Mouse (Mus musculus): ENCODE data around the gene Gm20388. TPM values are rescaled to one million over a fixed set of nuclear protein-coding genes. Genes with fewer than 3 reads are reported as not detected.

The Gm20388 gene
- polyA plus RNA-seq, 1 experiment from 2014 or later, result 1.4 TPM

DNA sequence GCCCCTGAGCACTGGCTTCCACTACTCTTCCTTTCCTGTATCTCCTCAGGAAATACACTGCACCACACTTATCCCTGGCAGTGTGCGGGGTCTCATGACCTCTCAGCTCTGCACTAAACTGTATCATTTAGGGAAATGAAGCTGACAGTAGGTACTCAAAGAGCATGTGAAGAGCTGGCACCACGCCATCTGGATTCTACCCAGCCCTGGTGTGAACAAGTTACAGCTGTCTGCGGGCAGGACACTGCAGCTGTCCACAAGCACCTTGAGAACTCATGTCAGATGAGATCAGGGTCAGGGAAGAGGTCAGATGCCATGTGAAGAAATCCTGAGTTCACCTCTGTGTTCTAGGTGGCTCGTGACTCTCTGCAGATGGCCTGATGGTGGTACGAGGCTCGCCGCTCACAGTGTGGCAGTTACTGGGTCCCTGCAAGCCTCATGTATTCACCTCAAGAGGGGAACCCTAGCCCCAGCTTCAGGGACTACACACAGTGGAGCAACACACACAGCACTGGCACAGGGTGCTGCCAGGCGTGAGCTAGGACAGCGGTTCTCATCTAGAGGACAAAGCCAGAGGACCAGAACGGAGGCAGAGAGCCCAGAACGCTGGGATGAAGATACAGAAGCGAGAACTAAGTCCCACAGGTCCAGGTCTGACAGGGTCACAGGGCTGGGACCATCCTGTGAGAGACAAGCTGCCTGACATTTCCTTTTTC, 1710.3 kb downstream of the Gm20388 start:
- WGBS (ENCODE audit: insufficient replicate concordance), result 68% methylated on average over 12 of the region's 12 CpGs
- 0 out of 2 replicates have a peak, but pooled peaks have one; percentile 18 for ATAC-seq (ENCODE audit: low read depth)
- no peaks in the 10 kb centered on the region for H3K9me3 ChIP-seq (replicated peaks; ENCODE audit: control insufficient read depth, low read length)
- H3K4me2 ChIP-seq (ENCODE audit: low read depth, low read length), result no peak overlapping the region
- no peak overlapping the region for H3K27ac ChIP-seq (ENCODE audit: low read length)
- no peaks in the 10 kb centered on the region for H3K27me3 ChIP-seq (ENCODE audit: control insufficient read depth, insufficient read depth, low read depth, low read length)
- no peaks in the 10 kb centered on the region; the same call in 1 of the 2 replicates for H3K4me1 ChIP-seq (ENCODE audit: control insufficient read depth, low read depth, low read length)
- H3K4me3 ChIP-seq (ENCODE audit: low read depth, low read length), result no peak overlapping the region
- H3K36me3 ChIP-seq (ENCODE audit: control insufficient read depth, insufficient read depth), result no peaks in the 10 kb centered on the region
- H3K9ac ChIP-seq (ENCODE audit: low read depth, low read length), result no peak overlapping the region

DNA sequence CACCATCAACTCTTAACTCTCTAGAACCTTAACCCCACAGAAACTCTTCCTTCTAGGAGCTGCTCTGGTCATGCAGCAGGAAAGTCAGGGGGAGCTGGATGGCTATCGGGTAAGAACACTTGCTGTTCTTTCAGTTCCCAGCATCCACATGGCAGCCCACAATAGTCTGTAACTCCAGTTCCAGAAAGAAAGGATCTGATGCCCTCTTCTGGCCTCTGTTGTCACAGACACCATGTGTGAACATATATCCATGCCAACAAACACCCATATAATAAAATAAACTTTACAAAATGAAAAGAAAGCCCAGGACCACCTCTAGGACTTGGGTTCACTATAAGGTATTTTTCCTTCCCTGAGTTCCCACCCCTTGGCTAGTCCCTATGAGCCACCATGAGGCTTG, 1711.2 kb downstream of the Gm20388 start:
- no peak overlapping the region for H3K27ac ChIP-seq (ENCODE audit: low read length)
- H3K4me2 ChIP-seq (ENCODE audit: low read depth, low read length), result no peak overlapping the region
- H3K9ac ChIP-seq (ENCODE audit: low read depth, low read length), result no peak overlapping the region
- no peaks in the 10 kb centered on the region for H3K27me3 ChIP-seq (ENCODE audit: control insufficient read depth, insufficient read depth, low read depth, low read length)
- H3K4me1 ChIP-seq (ENCODE audit: control insufficient read depth, low read depth, low read length), result no peaks in the 10 kb centered on the region; the same call in 1 of the 2 replicates
- ATAC-seq (ENCODE audit: low read depth), result no peak
- no peak overlapping the region for H3K4me3 ChIP-seq (ENCODE audit: low read depth, low read length)
- 40% methylated on average over 1 of the region's 1 CpGs for WGBS (ENCODE audit: insufficient replicate concordance)
- no peaks in the 10 kb centered on the region for H3K9me3 ChIP-seq (replicated peaks; ENCODE audit: control insufficient read depth, low read length)
- no peaks in the 10 kb centered on the region for H3K36me3 ChIP-seq (ENCODE audit: control insufficient read depth, insufficient read depth)

DNA sequence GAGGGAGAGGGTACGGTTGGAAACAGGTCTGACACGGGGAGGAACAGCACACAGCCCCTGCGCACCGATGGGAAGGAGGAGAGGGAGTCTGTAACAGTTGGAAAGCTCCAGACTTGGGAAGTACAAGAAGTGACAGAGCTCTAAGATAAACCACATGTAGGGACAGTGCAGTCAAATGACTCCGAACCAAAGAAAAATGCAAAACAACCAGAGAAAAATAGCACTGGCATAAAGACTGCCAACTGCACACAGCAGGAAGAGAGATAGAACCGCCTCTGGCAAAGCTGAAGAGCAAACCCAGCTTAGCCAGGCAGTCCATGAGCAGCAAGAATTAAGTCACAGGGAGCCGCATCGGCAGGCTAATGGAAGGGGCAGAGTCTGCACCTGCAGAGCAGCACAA, 1712.4 kb downstream of the Gm20388 start:
- Histone ChIP-seq H3K27me3 (ENCODE audit: control insufficient read depth, insufficient read depth, low read depth, low read length) (no peaks in the 10 kb centered on the region), H3K4me2 (ENCODE audit: low read depth, low read length) (no peak overlapping the region), H3K9ac (ENCODE audit: low read depth, low read length) (no peak overlapping the region), H3K9me3 (replicated peaks; ENCODE audit: control insufficient read depth, low read length) (no peaks in the 10 kb centered on the region), H3K4me1 (ENCODE audit: control insufficient read depth, low read depth, low read length) (no peaks in the 10 kb centered on the region; the same call in 1 of the 2 replicates), H3K36me3 (ENCODE audit: control insufficient read depth, insufficient read depth) (no peaks in the 10 kb centered on the region), H3K27ac (ENCODE audit: low read length) (no peak overlapping the region), H3K4me3 (ENCODE audit: low read depth, low read length) (no peak overlapping the region)
- no peak for ATAC-seq (ENCODE audit: low read depth)
- 70% methylated on average over 8 of the region's 8 CpGs for WGBS (ENCODE audit: insufficient replicate concordance)

DNA sequence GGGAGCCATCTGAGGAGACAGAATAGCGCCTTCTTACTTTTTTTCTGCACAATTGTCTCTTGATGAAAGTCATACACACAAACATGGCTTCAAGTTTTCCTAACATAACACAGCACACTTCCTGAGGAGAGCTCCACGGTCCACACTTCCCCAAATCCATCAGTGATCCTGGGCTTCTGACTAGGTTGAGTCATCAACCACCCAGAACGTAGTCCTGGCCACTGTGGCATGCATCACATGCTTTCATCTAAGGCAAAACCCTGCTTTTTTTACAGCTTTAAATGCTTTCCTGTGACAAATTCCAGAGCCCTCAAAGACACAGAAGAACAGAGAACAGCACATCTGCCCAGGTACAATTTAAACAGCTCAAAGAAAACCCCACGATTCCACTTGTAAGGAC, 1718.0 kb downstream of the Gm20388 start:
- 53% methylated on average over 4 of the region's 4 CpGs for WGBS (ENCODE audit: insufficient replicate concordance)
- H3K4me2 ChIP-seq (ENCODE audit: low read depth, low read length), result no peak overlapping the region
- no peaks in the 10 kb centered on the region for H3K4me1 ChIP-seq (ENCODE audit: control insufficient read depth, low read depth, low read length)

DNA sequence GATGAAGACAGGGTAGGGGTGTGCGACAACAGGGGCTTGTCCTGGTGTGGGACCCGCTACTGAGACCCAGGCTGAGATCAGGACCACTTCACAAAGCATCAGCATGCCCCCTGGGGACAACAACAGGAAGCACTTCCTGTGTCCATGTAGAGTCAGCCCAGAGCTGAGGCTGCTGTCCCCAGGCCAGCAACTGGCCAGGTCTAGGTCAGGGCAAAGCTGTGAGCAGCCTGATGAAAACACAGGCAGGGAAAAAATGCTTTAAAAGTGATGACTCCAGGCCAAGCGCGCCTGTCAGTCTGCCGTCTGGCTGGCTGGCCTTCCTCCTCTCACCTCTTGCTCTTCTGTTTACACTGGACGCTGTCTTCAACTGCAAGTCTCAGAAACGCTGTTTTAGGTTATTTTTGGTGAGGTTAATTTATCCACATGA, 1721.0 kb downstream of the Gm20388 start:
- Histone ChIP-seq H3K4me2 (ENCODE audit: low read depth, low read length) (no peak overlapping the region), H3K4me3 (ENCODE audit: low read depth, low read length) (no peak overlapping the region), H3K9me3 (replicated peaks; ENCODE audit: control insufficient read depth, low read length) (no peaks in the 10 kb centered on the region), H3K27me3 (ENCODE audit: control insufficient read depth, insufficient read depth, low read depth, low read length) (no peaks in the 10 kb centered on the region), H3K4me1 (ENCODE audit: control insufficient read depth, low read depth, low read length) (no peaks in the 10 kb centered on the region), H3K27ac (ENCODE audit: low read length) (no peak overlapping the region; the same call in 1 of the 2 replicates), H3K9ac (ENCODE audit: low read depth, low read length) (no peak overlapping the region), H3K36me3 (ENCODE audit: control insufficient read depth, insufficient read depth) (no peaks in the 10 kb centered on the region)
- 53% methylated on average over 7 of the region's 7 CpGs for WGBS (ENCODE audit: insufficient replicate concordance)
- ATAC-seq (ENCODE audit: low read depth), result peak; percentile 69

More for the DNA sequence above, 1718.0 kb downstream of the Gm20388 start:
- Histone ChIP-seq H3K27ac (ENCODE audit: low read length) (no peak overlapping the region), H3K9me3 (replicated peaks; ENCODE audit: control insufficient read depth, low read length) (no peaks in the 10 kb centered on the region), H3K9ac (ENCODE audit: low read depth, low read length) (no peak overlapping the region), H3K4me3 (ENCODE audit: low read depth, low read length) (no peak overlapping the region), H3K36me3 (ENCODE audit: control insufficient read depth, insufficient read depth) (no peaks in the 10 kb centered on the region), H3K27me3 (ENCODE audit: control insufficient read depth, insufficient read depth, low read depth, low read length) (no peaks in the 10 kb centered on the region)
- no peak for ATAC-seq (ENCODE audit: low read depth)

DNA sequence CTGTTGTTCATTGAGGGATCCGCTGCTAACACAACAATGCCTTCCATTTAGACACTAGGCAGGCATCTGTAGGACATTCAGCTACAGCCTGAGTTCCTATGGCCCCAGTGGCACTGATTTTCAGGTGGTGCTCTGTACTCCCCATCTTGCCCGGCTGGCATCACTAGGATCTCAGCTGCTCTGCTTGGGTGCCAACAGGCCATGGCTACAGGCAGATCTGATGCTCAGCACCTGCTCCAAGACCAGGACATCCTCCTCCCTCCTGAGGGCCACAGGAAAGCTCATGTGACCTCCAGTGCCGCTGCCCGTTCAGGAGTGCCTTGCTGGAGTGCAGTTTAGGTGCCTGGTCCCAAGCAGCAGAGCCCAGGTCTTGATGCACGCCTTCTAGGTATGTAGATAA, 1721.8 kb downstream of the Gm20388 start:
- 55% methylated on average over 5 of the region's 5 CpGs for WGBS (ENCODE audit: insufficient replicate concordance)
- Histone ChIP-seq H3K4me3 (ENCODE audit: low read depth, low read length) (no peak overlapping the region), H3K9ac (ENCODE audit: low read depth, low read length) (no peak overlapping the region), H3K27ac (ENCODE audit: low read length) (no peak overlapping the region), H3K4me1 (ENCODE audit: control insufficient read depth, low read depth, low read length) (no peaks in the 10 kb centered on the region), H3K27me3 (ENCODE audit: control insufficient read depth, insufficient read depth, low read depth, low read length) (no peaks in the 10 kb centered on the region), H3K4me2 (ENCODE audit: low read depth, low read length) (no peak overlapping the region), H3K36me3 (ENCODE audit: control insufficient read depth, insufficient read depth) (no peaks in the 10 kb centered on the region), H3K9me3 (replicated peaks; ENCODE audit: control insufficient read depth, low read length) (no peaks in the 10 kb centered on the region)
- no peak for ATAC-seq (ENCODE audit: low read depth)

DNA sequence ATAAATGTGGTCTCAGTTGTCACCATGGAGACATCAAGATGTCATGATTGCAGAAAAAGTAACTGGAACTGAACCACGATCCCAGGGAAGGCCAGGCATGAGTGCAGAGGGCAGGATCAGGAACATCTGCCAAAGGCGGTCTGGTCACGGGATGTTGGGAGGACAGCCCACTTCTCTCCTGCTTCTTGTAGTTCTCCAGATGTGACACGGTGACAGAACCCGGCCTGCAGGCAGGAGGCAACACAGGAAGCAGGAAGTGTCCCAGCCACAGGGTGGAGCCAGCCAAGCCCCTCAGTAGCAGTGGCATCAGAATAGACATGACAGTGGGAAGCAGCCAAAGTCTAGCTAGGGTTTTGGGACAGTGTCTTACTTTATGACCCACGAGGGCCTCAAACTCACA, 1724.9 kb downstream of the Gm20388 start:
- no peak overlapping the region for H3K9ac ChIP-seq (ENCODE audit: low read depth, low read length)
- H3K4me2 ChIP-seq (ENCODE audit: low read depth, low read length), result no peak overlapping the region
- no peaks in the 10 kb centered on the region for H3K27me3 ChIP-seq (ENCODE audit: control insufficient read depth, insufficient read depth, low read depth, low read length)
- no peaks in the 10 kb centered on the region for H3K4me1 ChIP-seq (ENCODE audit: control insufficient read depth, low read depth, low read length)
- no peaks in the 10 kb centered on the region for H3K36me3 ChIP-seq (ENCODE audit: control insufficient read depth, insufficient read depth)
- WGBS (ENCODE audit: insufficient replicate concordance), result 19% methylated on average over 6 of the region's 6 CpGs
- H3K9me3 ChIP-seq (replicated peaks; ENCODE audit: control insufficient read depth, low read length), result no peaks in the 10 kb centered on the region
- no peak for ATAC-seq (ENCODE audit: low read depth)
- H3K4me3 ChIP-seq (ENCODE audit: low read depth, low read length), result no peak overlapping the region
- no peak overlapping the region for H3K27ac ChIP-seq (ENCODE audit: low read length)

DNA sequence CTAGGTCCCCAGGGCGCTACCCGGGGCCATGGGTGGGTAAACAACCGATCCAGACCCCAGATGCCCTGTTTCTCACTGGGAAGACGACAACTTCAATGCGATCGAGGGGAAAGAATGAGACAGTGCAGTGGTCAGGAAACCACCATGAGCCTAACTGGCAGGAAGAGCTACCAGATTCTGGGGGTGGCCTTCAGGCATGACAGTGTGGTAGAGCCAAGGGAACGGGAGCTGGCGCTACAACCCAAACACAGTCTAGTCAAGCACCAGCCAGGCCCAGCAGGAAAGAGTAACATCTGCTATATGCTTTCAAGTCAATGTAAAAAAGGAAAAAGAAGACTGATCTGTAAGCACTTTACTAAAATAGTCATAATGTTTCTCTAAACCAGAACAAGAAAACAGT, 1725.5 kb downstream of the Gm20388 start:
- no peaks in the 10 kb centered on the region for H3K4me1 ChIP-seq (ENCODE audit: control insufficient read depth, low read depth, low read length)
- no peak overlapping the region for H3K4me3 ChIP-seq (ENCODE audit: low read depth, low read length)
- no peak overlapping the region for H3K9ac ChIP-seq (ENCODE audit: low read depth, low read length)
- 56% methylated on average over 8 of the region's 8 CpGs for WGBS (ENCODE audit: insufficient replicate concordance)
- H3K27ac ChIP-seq (ENCODE audit: low read length), result no peak overlapping the region
- H3K36me3 ChIP-seq (ENCODE audit: control insufficient read depth, insufficient read depth), result no peaks in the 10 kb centered on the region
- no peaks in the 10 kb centered on the region for H3K27me3 ChIP-seq (ENCODE audit: control insufficient read depth, insufficient read depth, low read depth, low read length)
- no peaks in the 10 kb centered on the region for H3K9me3 ChIP-seq (replicated peaks; ENCODE audit: control insufficient read depth, low read length)
- no peak overlapping the region for H3K4me2 ChIP-seq (ENCODE audit: low read depth, low read length)
- no peak for ATAC-seq (ENCODE audit: low read depth)

DNA sequence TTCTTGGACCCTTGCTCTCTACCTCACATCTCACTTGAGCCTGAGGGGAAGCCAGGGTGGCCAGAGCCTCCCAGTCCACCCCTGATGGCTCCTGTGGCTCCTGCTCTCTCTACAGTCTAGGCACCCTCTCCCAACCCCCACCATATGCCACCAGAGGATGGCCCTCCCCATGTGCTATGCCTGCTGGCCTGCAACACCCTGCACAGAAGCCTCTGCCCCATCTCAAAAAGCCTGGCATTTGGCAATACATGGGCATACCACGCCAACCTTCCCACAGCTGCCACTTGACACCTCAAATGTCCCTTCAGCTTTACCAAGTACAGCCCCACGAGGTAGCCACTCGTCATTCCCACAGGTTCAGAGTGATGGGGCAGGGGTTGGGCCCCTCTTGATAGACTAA, 1732.2 kb downstream of the Gm20388 start:
- 27% methylated on average over 3 of the region's 3 CpGs for WGBS (ENCODE audit: insufficient replicate concordance)
- Histone ChIP-seq H3K27me3 (ENCODE audit: control insufficient read depth, insufficient read depth, low read depth, low read length) (no peaks in the 10 kb centered on the region; the same call in 1 of the 2 replicates), H3K4me1 (ENCODE audit: control insufficient read depth, low read depth, low read length) (peaks cover 4% of the 10 kb centered on the region), H3K27ac (ENCODE audit: low read length) (no peak overlapping the region), H3K36me3 (ENCODE audit: control insufficient read depth, insufficient read depth) (no peaks in the 10 kb centered on the region), H3K4me2 (ENCODE audit: low read depth, low read length) (no peak overlapping the region), H3K9me3 (replicated peaks; ENCODE audit: control insufficient read depth, low read length) (no peaks in the 10 kb centered on the region), H3K9ac (ENCODE audit: low read depth, low read length) (no peak overlapping the region), H3K4me3 (ENCODE audit: low read depth, low read length) (no peak overlapping the region)
- no peak for ATAC-seq (ENCODE audit: low read depth)

Data from liver, embryonic 16.5 days (tissue).